Mouse (Mus musculus) liver, adult 2 months (tissue): ENCODE data around the gene Mzf1. TPM values are rescaled to one million over a fixed set of nuclear protein-coding genes. Genes with fewer than 3 reads are reported as not detected.
A peak's percentile ranks its signal among the peaks of the same experiment; 100 is the strongest.

ENCODE experiments used
- DNase-seq: peaks from one replicate; pipeline ENCODE4 v3.0.0-alpha.2; 2011; ENCODE audit warnings: low read depth, low spot score; ENCODE audit errors: extremely low read depth
- H3K27ac ChIP-seq: fragments of 200-500 bp; replicated peaks from 2 replicates; pipeline ENCODE4 v1.5.1; 2012; ENCODE audit warnings: low read depth, mild to moderate bottlenecking, control low read depth, inconsistent platforms, low read length; ENCODE audit not compliant: insufficient read depth
- H3K27me3 ChIP-seq: fragments of 200-500 bp; 2 replicates; pipeline ENCODE4 v1.6.1; 2012; ENCODE audit warnings: mild to moderate bottlenecking, moderate library complexity, low read length, inconsistent platforms; ENCODE audit not compliant: control insufficient read depth, insufficient read depth
- H3K36me3 ChIP-seq: fragments of 200-500 bp; 2 replicates; pipeline ENCODE4 v1.6.1; 2012; ENCODE audit warnings: low read length, inconsistent platforms; ENCODE audit not compliant: control insufficient read depth, insufficient read depth
- H3K4me1 ChIP-seq: fragments of 200-500 bp; 2 replicates; pipeline ENCODE4 v1.6.1; 2011; ENCODE audit warnings: low read length; ENCODE audit not compliant: control insufficient read depth, insufficient read depth
- H3K4me3 ChIP-seq: fragments of 200-500 bp; 2 replicates; pipeline ENCODE4 v1.5.1; 2011; ENCODE audit warnings: low read depth, mild to moderate bottlenecking, control low read depth, low read length, moderate library complexity; ENCODE audit not compliant: insufficient read depth
- H3K79me2 ChIP-seq: fragments of 200-500 bp; 2 replicates; pipeline ENCODE4 v1.6.1; 2012; ENCODE audit warnings: inconsistent platforms, mild to moderate bottlenecking, low read length, moderate library complexity; ENCODE audit not compliant: control insufficient read depth, insufficient read depth
- H3K9ac ChIP-seq: fragments of 200-500 bp; 2 replicates; pipeline ENCODE4 v1.6.1; 2012; ENCODE audit warnings: low read depth, mild to moderate bottlenecking, control low read depth, inconsistent platforms, low read length
- CTCF ChIP-seq: fragments of 200-500 bp; IDR thresholded peaks from 2 replicates; pipeline ENCODE4 v1.5.1; 2011; ENCODE audit warnings: low read depth, low read length, control low read depth
- POLR2A ChIP-seq: fragments of 200-500 bp; IDR thresholded peaks from 2 replicates; pipeline ENCODE4 v1.6.1; 2011; ENCODE audit warnings: low read length, control low read depth; ENCODE audit not compliant: insufficient read depth; ENCODE audit errors: extremely low read depth
- WGBS: fragments of 180-500 bp; shearing (Covaris S2); methylation state at CpG from one replicate; pipeline ENCODE4 v1.1.7; 2018; 5-methylcytosine and 5-hydroxymethylcytosine counted together
- polyA plus RNA-seq: library from polyadenylated mRNA; depleted of rRNA; stranded (reverse); fragments of >200 nt; gene quantifications from 2 replicates; pipeline ENCODE4 v1.2.3, GENCODE M21; 2012
- total RNA-seq: library from RNA; depleted of rRNA; stranded (reverse); fragments of >200 nt; gene quantifications from 2 replicates; pipeline ENCODE4 v1.2.3, GENCODE M21; 2014

The Mzf1 gene
- total and polyA plus RNA-seq, 2 experiments: 0.18 to 0.54 TPM

DNA sequence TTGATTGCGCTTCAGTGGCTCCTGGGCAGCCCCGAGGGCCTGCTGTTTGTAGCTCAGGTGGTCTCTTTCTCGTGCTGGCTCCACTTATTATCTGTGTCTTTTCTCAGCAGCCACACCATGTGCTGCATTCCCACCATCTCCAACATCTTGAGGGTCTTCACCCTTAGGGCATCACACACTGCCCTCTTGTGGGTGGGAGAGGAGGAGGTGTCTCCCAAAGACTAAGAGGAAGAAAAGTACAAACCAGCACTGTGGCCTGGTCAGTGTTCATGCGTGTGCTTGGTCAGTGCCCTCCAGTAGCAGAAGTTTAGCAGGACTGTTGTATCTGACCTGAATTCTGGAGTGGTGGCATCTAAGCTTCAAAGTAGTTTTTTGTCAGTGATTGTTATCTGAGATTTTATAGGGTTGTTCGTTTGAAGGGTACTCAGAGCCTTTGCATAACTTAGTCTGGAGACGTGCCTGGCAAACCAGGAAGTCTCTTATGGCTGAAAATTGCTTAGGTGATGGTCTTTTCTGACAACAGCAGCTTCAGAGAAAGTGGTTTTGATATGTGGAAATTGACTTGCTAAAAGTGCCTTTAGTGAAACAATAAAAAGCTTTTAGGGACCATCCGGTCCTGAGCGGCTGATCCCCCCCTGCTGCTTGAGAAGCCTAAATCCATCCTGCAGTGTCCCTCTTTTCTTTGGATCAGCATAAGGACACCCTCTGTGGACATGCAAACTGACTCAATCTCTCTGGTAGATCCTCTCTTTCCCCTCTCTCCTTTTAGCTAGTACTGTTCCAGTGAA is 2.5 kb upstream of the Mzf1 start:
- WGBS: 79% methylated on average over 8 of the region's 8 CpGs
- H3K9ac ChIP-seq: no peak overlapping the region
- H3K79me2 ChIP-seq: no peaks in the 10 kb centered on the region
- no peaks in the 10 kb centered on the region for H3K27me3 ChIP-seq
- no peak overlapping the region for H3K4me3 ChIP-seq
- H3K27ac ChIP-seq: no peak overlapping the region
- H3K4me1 ChIP-seq: no peaks in the 10 kb centered on the region
- DNase-seq: no peak
- no peaks in the 10 kb centered on the region for H3K36me3 ChIP-seq
- no peak for TF ChIP-seq CTCF
- no peak for TF ChIP-seq POLR2A

- H3K79me2 ChIP-seq: no peaks in the 10 kb centered on the region
- no peak for DNase-seq
- no peaks in the 10 kb centered on the region for H3K36me3 ChIP-seq
- WGBS: 1% methylated on average over 15 of the region's 15 CpGs
- no peak for TF ChIP-seq CTCF
- no peak for TF ChIP-seq POLR2A
- peak overlapping the region; percentile 80 for H3K4me3 ChIP-seq
- H3K27me3 ChIP-seq: no peaks in the 10 kb centered on the region
- H3K27ac ChIP-seq: peak overlapping the region; percentile 45
- no peaks in the 10 kb centered on the region for H3K4me1 ChIP-seq
- peak overlapping the region; percentile 66 for H3K9ac ChIP-seq
Measured at GRCm38 (mm10) chr7:13053961-13054286, 640 bp downstream of the Mzf1 start.

GRCm38 (mm10) chr7:13053501-13053900 is 1.1 kb downstream of the Mzf1 start:
- H3K4me1 ChIP-seq: no peaks in the 10 kb centered on the region
- no peak overlapping the region for H3K27ac ChIP-seq
- 98% methylated on average over 2 of the region's 2 CpGs for WGBS
- no peak for DNase-seq
- H3K4me3 ChIP-seq: no peak overlapping the region
- no peaks in the 10 kb centered on the region for H3K79me2 ChIP-seq
- no peaks in the 10 kb centered on the region for H3K36me3 ChIP-seq
- TF ChIP-seq POLR2A (no peak), CTCF (no peak)
- no peaks in the 10 kb centered on the region for H3K27me3 ChIP-seq
- H3K9ac ChIP-seq: no peak overlapping the region

- H3K9ac ChIP-seq: no peak overlapping the region
- H3K27ac ChIP-seq: no peak overlapping the region
- no peaks in the 10 kb centered on the region for H3K79me2 ChIP-seq
- no peaks in the 10 kb centered on the region for H3K36me3 ChIP-seq
- H3K27me3 ChIP-seq: no peaks in the 10 kb centered on the region
- TF ChIP-seq CTCF (no peak), POLR2A (no peak)
- H3K4me1 ChIP-seq: no peaks in the 10 kb centered on the region
- no peak for DNase-seq
- no peak overlapping the region for H3K4me3 ChIP-seq
- WGBS: 91% methylated on average over 13 of the region's 13 CpGs
Measured at GRCm38 (mm10) chr7:13053001-13053400, 1.6 kb downstream of the Mzf1 start.

GRCm38 (mm10) chr7:13046084-13046483 is 8.5 kb downstream of the Mzf1 start:
- no peak overlapping the region for H3K27ac ChIP-seq
- H3K79me2 ChIP-seq: no peaks in the 10 kb centered on the region
- TF ChIP-seq CTCF: peak; percentile 61; the same call in 1 of the 2 replicates
- TF ChIP-seq POLR2A: no peak
- H3K27me3 ChIP-seq: peaks cover 7% of the 10 kb centered on the region
- no peaks in the 10 kb centered on the region for H3K36me3 ChIP-seq
- DNase-seq: peak; percentile 80
- H3K9ac ChIP-seq: no peak overlapping the region
- H3K4me1 ChIP-seq: peaks cover 17% of the 10 kb centered on the region
- 0% methylated on average over 2 of the region's 2 CpGs for WGBS
- no peak overlapping the region for H3K4me3 ChIP-seq

GRCm38 (mm10) chr7:13044254-13044625 is 10.3 kb downstream of the Mzf1 start:
- no peak overlapping the region for H3K27ac ChIP-seq
- peak overlapping the region; percentile 38; the same call in 1 of the 2 replicates for H3K4me3 ChIP-seq
- H3K36me3 ChIP-seq: no peaks in the 10 kb centered on the region
- peaks cover 17% of the 10 kb centered on the region for H3K4me1 ChIP-seq
- no peaks in the 10 kb centered on the region for H3K79me2 ChIP-seq
- peaks cover 7% of the 10 kb centered on the region for H3K27me3 ChIP-seq
- DNase-seq: no peak
- peak overlapping the region; percentile 49 for H3K9ac ChIP-seq
- TF ChIP-seq CTCF (no peak), POLR2A (no peak)
- WGBS: 9% methylated on average over 23 of the region's 23 CpGs
